Mouse (Mus musculus) left cerebral cortex, postnatal 10 days (tissue): ENCODE results near the gene Mafg. TPM values are rescaled to one million over a fixed set of nuclear protein-coding genes. Genes with fewer than 3 reads are reported as not detected.
"Not testable (repeated sequence)": the region's sequence is repeated elsewhere in the genome, so short reads cannot be mapped to it uniquely, and the experiment has no call there.

ENCODE experiments used
- DNase-seq, 2 experiments: peaks; one replicate each; pipeline ENCODE4 v3.0.0; 2021 to 2022; ENCODE audit warnings: low spot score in 2 of 2, mixed read lengths in 1 of 2; ENCODE audit errors: extremely low spot score in 1 of 2
- intact Hi-C: fragments of 180-260 bp; cut with DNase I; formaldehyde crosslinking; loops from one replicate; pipeline ENCODE4 v1.15.1; 2025
- total RNA-seq, 2 experiments: library from RNA; stranded (reverse); gene quantifications; 2 replicates each; pipeline ENCODE4 v1.2.3; 2021

Mafg gene
- 10 to 100 TPM; 84.4 to 84.7 TPM for total RNA-seq

GRCm38 (mm10) chr11:120633520-120634343 is at the start of gene Mafg:
Gene Mafg, minus strand, starts transcription at chr11:120633600.
- peak; percentile 93 to 97 for DNase-seq
- intact Hi-C loops, result no loop called here

GRCm38 (mm10) chr11:120682683-120683082 is 49.3 kb upstream of the Mafg start:
- intact Hi-C loops, result no loop called here
- no peak for DNase-seq

GRCm38 (mm10) chr11:120679909-120680308 is 46.5 kb upstream of the Mafg start:
- DNase-seq, result no peak
- intact Hi-C loops, result no loop called here

GRCm38 (mm10) chr11:120676951-120677350 is 43.6 kb upstream of the Mafg start:
- intact Hi-C loops, result no loop called here
- no peak for DNase-seq

- intact Hi-C loops, result not testable (repeated sequence)
Measured at GRCm38 (mm10) chr11:120675875-120676274, 42.5 kb upstream of the Mafg start.

GRCm38 (mm10) chr11:120673594-120674122 is 40.3 kb upstream of the Mafg start:
- no peak for DNase-seq
- intact Hi-C loops, result no loop called here

More at GRCm38 (mm10) chr11:120675875-120676274, 42.5 kb upstream of the Mafg start:
- DNase-seq, result not testable (repeated sequence)

- intact Hi-C loops, result no loop called here
- DNase-seq, result peak; percentile 87 to 98
Measured at GRCm38 (mm10) chr11:120672687-120673593, 39.5 kb upstream of the Mafg start, which contains the start of gene Aspscr1. Gene Aspscr1, plus strand, starts transcription at chr11:120672973.

- intact Hi-C loops, result no loop called here
- DNase-seq, result peak in 1 of 2 experiments; percentile 64
Measured at GRCm38 (mm10) chr11:120666617-120667016, 33.2 kb upstream of the Mafg start.

- intact Hi-C loops, result no loop called here
- DNase-seq, result no peak
Measured at GRCm38 (mm10) chr11:120665406-120665805, 32.0 kb upstream of the Mafg start.

GRCm38 (mm10) chr11:120663714-120664113 is 30.3 kb upstream of the Mafg start:
- intact Hi-C loops, result loop anchor here (5.0 kb wide), 1 partner anchor 114 kb away; no protein-coding TSS in a partner anchor
- DNase-seq, result no peak

- intact Hi-C loops, result loop anchor here (5.0 kb wide), 1 partner anchor 115 kb away; no protein-coding TSS in a partner anchor
- peak in 1 of 2 experiments; percentile 48 for DNase-seq
Measured at GRCm38 (mm10) chr11:120662759-120663158, 29.4 kb upstream of the Mafg start.

- intact Hi-C loops, result loop anchor here (5.0 kb wide), 1 partner anchor 116 kb away; no protein-coding TSS in a partner anchor
- no peak for DNase-seq
Measured at GRCm38 (mm10) chr11:120661076-120661460, 27.7 kb upstream of the Mafg start, which contains the start of gene Notum. Gene Notum, minus strand, starts transcription at chr11:120661175.

GRCm38 (mm10) chr11:120660301-120661075 is 27.1 kb upstream of the Mafg start:
- intact Hi-C loops, result loop anchor here (5.0 kb wide), 1 partner anchor 117 kb away; no protein-coding TSS in a partner anchor

GRCm38 (mm10) chr11:120659509-120660300 is 26.3 kb upstream of the Mafg start:
- intact Hi-C loops, result loop anchor here (2.0 to 5.0 kb wide), 2 partner anchors 53 to 118 kb away; partner anchors contain the start of genes Cenpx and Lrrc45
- no peak for DNase-seq

More at GRCm38 (mm10) chr11:120660301-120661075, 27.1 kb upstream of the Mafg start:
- peak in 1 of 2 experiments; percentile 84 for DNase-seq

- peak; percentile 59 to 91 for DNase-seq
- intact Hi-C loops, result loop anchor here (2.0 kb wide), 1 partner anchor 54 kb away; the partner anchor contains the start of genes Cenpx and Lrrc45
Measured at GRCm38 (mm10) chr11:120658876-120659410, 25.5 kb upstream of the Mafg start.

GRCm38 (mm10) chr11:120657301-120657700 is 23.9 kb upstream of the Mafg start:
- DNase-seq, result no peak
- intact Hi-C loops, result no loop called here

- intact Hi-C loops, result no loop called here
- DNase-seq, result no peak
Measured at GRCm38 (mm10) chr11:120654741-120655140, 21.3 kb upstream of the Mafg start.
